Mouse (Mus musculus): ENCODE measurements around the gene Vmn1r128. TPM values are rescaled to one million over a fixed set of nuclear protein-coding genes. Genes with fewer than 3 reads are reported as not detected.
"Not testable (repeated sequence)": the region's sequence is repeated elsewhere in the genome, so short reads cannot be mapped to it uniquely, and the experiment has no call there.

Vmn1r128 gene
- not detected for total RNA-seq (2021)
- long read RNA-seq, experiment 1, result 0 reads
- long read RNA-seq, experiment 2, result 0 reads

DNA sequence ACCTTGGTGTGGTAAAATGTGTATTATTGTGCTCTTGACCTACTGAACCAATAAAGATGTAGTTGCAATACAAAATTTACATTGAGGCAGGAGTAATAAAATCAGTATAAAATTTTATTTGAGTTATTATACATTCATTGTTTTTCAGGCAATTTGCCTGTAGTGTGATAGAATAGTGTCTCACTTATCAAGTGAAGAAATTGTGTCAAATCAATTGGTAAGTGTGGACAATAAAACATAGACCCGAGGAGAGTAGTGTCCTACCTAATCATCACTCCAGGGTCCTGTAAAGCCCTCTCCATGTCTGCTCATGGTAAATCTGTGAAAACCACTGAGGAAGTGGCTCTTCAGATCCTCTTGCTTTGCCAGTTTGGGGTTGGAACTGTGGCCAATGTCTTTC is at the start of gene Vmn1r128:
Gene Vmn1r128, plus strand, starts transcription at position 301 of the 400 bp plus-strand sequence.
- not testable (repeated sequence) for DNase-seq

DNA sequence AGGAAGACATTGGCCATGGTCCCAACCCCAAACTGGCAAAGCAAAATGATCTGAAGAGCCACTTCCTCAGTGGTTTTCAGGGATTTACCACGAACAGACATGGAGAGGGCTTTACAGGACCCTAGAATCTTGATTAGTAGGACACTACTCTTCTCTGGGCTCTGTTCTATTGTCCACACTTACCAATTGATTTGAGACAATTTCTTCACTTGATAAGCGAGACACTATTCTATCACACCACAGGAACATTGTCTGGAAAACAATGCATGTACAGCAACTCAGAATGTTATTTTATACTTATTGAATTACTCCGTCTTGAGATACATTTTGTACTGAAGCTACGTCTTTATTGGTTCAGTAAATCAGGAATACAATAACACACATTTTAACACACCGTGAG is 47.8 kb upstream of the Vmn1r128 start, which contains the start of gene Vmn1r126:
Gene Vmn1r126, minus strand, starts transcription at position 101 of the 400 bp plus-strand sequence.
- not testable (repeated sequence) for DNase-seq

DNA sequence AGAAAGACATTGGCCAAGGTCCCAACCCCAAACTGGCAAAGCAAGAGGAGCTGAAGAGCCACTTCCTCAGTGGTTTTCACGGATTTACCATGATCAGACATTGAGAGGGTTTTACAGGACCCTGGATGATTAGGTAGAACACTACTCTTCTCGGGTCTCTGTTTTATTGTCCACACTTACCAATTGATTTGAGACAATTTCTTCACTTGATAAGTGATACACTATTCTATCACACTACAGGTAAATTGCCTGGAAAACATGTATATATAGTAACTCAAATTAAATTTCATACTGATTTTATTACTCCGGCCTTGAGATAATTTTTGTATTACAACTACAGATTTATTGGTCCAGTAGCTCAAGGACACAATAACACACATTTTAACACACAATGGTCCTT is 29.4 kb upstream of the Vmn1r128 start, which contains the start of gene Vmn1r127:
Gene Vmn1r127, minus strand, starts transcription at position 101 of the 400 bp plus-strand sequence.
- DNase-seq, result not testable (repeated sequence)

DNA sequence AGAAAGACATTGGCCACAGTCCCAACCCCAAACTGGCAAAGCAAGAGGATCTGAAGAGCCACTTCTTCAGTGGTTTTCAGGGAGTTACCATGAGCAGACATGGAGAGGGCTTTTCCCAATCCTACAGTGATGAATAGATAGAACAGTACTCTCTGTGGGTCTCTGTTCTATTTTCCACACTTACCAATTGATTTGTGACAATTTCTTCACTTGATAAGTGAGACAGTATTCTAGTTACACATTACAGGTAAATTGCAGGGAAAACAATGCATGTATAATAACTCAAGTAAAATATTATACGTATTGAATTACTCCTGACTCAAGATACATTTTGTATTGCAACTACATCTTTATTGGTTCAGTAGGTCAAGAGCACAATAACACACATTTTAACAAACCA is 12.0 kb downstream of the Vmn1r128 start, which contains the start of gene Vmn1r129:
Gene Vmn1r129, minus strand, starts transcription at position 101 of the 400 bp plus-strand sequence.
- DNase-seq, result not testable (repeated sequence)

Other genes starting within 250 kb of the Vmn1r128 start
- not detected for gene Vmn1r122, start 215.2 kb upstream of the Vmn1r128 start, total RNA-seq (2021)
- gene Vmn1r123, start 187.2 kb upstream of the Vmn1r128 start, total RNA-seq (2021), result not detected
- gene Gm5157, start 158.9 kb upstream of the Vmn1r128 start, total RNA-seq (2021), result not detected
- gene Vmn1r124, start 88.8 kb upstream of the Vmn1r128 start, total RNA-seq (2021), result not detected
- gene Vmn1r125, start 77.2 kb upstream of the Vmn1r128 start, total RNA-seq (2021), result not detected
- gene Vmn1r126, start 47.9 kb upstream of the Vmn1r128 start, total RNA-seq (2021), result not detected
- not detected for gene Vmn1r127, start 29.5 kb upstream of the Vmn1r128 start, total RNA-seq (2021)
- not detected for gene Vmn1r129, start 11.9 kb downstream of the Vmn1r128 start, total RNA-seq (2021)
- not detected for gene Gm6882, start 83.4 kb downstream of the Vmn1r128 start, total RNA-seq (2021)
- gene Vmn1r130, start 162.4 kb downstream of the Vmn1r128 start, total RNA-seq (2021), result not detected
- gene Vmn1r131, start 196.7 kb downstream of the Vmn1r128 start, total RNA-seq (2021), result not detected